Mouse (Mus musculus) CH12.LX (cell line): ENCODE results near the gene Tbl2.

ENCODE experiments used
- CTCF ChIP-seq, 2 experiments: IDR thresholded peaks in 1 of 2; conservative IDR thresholded peaks in 1 of 2; 2 replicates each; pipeline ENCODE4 v1.5.1; 2011 to 2012; ENCODE audit warnings: low read depth in 2 of 2, low read length in 2 of 2, improper control_type of control experiment in 1 of 2, inconsistent platforms in 1 of 2, mild to moderate bottlenecking in 1 of 2, moderate library complexity in 1 of 2
- EP300 ChIP-seq: IDR thresholded peaks from 2 replicates; pipeline ENCODE4 v1.6.1; 2011; ENCODE audit warnings: low read length, improper control_type of control experiment
- JUND ChIP-seq: conservative IDR thresholded peaks from 2 replicates; pipeline ENCODE4 v1.6.1; 2011; ENCODE audit warnings: low read depth, low read length, improper control_type of control experiment
- MAX ChIP-seq: IDR thresholded peaks from 2 replicates; pipeline ENCODE4 v1.6.1; 2011; ENCODE audit warnings: low read length, improper control_type of control experiment
- MXI1 ChIP-seq: IDR thresholded peaks from 2 replicates; pipeline ENCODE4 v1.6.1; 2011; ENCODE audit warnings: mild to moderate bottlenecking, low read depth, low read length, improper control_type of control experiment
- POLR2A ChIP-seq: IDR thresholded peaks from 2 replicates; pipeline ENCODE4 v1.6.1; 2011; ENCODE audit warnings: low read depth, mild to moderate bottlenecking, improper control_type of control experiment, low read length
- UBTF ChIP-seq: IDR thresholded peaks from 2 replicates; pipeline ENCODE4 v1.6.1; 2012; ENCODE audit warnings: low read depth, mild to moderate bottlenecking, inconsistent platforms, low read length, improper control_type of control experiment, moderate library complexity

- TF ChIP-seq POLR2A (no peak), CTCF (conservative IDR thresholded peaks at IDR 0.05 in 1 of 2, IDR thresholded peaks at IDR 0.05 in 1 of 2; ENCODE audit: low read depth in 2 of 2, low read length in 2 of 2) (no peak), EP300 (no peak), MXI1 (no peak), MAX (no peak), UBTF (no peak), JUND (no peak)
Measured at GRCm38 (mm10) chr5:135172986-135173385, 23.5 kb downstream of the Tbl2 start.
